Mouse (Mus musculus): ENCODE results near the gene Zfp609. TPM values are rescaled to one million over a fixed set of nuclear protein-coding genes. Genes with fewer than 3 reads are reported as not detected.

Zfp609 gene
- total RNA-seq, 4 experiments from 2014 or later, result 23.8 to 33.5 (median 28.4) TPM

DNA sequence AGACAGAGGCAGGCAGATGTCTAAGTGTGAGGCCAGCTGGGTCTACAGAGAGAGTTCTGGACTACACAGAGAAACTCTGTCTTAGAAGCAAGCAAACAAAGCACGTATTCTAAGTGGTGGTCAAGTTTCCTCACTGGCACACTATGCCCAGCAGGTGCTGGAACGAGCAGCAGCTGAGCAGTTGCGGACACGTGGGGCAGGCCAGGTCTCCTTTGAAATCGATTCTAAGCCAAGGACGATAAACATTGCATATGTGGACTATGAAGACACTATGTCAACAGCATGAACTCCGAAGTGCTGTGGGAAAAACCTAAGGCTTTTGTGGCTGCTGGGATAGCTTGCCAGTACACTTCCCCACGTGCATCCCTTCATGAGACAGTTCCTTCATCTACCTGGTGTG lies 67.4 kb downstream of the Zfp609 start:
- no peak for DNase-seq

- DNase-seq, result no peak
Measured at GRCm38 (mm10) chr9:65759256-65759655, 68.1 kb downstream of the Zfp609 start.

GRCm38 (mm10) chr9:65757826-65758225 lies 69.5 kb downstream of the Zfp609 start:
- DNase-seq, result no peak

DNA sequence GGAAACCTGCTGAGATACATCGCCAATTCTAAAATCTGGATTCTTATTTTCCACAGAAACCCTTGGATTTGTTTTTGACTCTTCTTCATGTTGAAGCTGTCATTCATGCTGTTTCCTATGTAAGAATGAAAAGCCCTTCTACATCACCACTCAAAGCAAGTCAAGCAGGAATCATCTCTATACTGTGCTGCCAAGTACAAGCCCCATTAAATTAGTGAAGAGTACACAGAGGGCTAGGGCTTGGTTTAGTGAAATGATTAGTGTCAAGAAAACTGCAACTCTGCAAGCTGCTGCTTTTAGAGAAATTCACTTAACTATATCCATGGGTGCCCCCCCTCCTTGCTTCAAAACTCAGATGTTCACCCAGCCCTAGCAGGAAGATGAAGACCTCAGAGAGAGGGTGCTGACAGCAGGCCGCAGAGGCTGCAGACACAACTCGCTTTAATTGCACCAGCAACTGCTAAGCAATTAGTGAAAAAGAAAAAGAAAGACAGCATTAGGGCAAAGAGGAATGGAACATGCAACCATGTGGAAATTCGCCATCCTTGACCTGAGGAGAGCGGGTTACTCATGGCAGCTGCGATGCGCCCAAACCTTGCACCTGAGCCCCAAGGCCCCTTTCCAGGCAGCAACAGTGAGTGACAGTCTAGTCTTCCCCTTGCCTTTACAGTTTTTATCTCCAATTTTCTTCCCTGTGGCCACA lies 71.5 kb downstream of the Zfp609 start:
- DNase-seq, result no peak

DNA sequence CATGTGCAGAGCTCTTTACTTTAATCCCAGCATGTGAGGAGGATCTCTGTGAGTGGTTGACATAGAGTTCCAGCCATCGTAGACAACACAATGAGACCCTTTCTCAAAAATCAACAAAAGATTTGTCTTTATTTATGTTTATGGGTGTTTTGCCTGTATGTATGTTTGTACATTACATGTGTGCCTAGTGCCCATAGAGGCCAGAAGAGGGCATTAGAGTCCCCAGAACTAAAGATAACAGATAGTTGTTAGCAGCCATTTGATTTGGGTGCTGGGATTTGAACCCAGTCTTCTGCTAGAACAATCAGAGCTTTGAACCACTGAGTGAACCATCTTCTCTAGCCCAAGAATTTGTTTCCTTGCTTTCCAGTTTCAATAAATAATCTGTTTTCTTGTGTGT lies 72.2 kb downstream of the Zfp609 start:
- no peak for DNase-seq

- DNase-seq, result no peak
Measured at GRCm38 (mm10) chr9:65752632-65753031, 74.7 kb downstream of the Zfp609 start.

- DNase-seq, result no peak
Measured at GRCm38 (mm10) chr9:65751906-65752305, 75.5 kb downstream of the Zfp609 start.

GRCm38 (mm10) chr9:65748102-65748501 lies 79.3 kb downstream of the Zfp609 start:
- no peak for DNase-seq

GRCm38 (mm10) chr9:65746479-65746878 lies 80.9 kb downstream of the Zfp609 start:
- no peak for DNase-seq

DNA sequence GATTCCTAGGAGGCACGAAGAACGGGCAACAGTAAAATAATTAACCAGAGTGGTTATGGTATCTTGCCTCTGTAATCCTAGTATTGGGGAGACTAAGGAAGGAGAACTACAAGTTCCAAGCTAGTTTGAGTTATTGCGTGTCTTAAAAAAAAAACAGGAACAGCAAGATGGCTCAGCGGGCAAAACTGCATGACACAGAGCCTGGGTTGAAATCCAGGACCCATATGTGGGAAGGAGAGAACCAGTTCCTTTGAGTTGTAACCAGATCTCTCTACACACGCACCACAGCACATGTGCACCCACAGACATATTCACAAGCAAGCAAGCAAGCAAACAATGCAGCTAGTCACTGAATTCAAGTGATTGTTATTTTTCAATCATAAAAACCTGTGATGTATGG lies 81.9 kb downstream of the Zfp609 start:
- DNase-seq, result no peak

GRCm38 (mm10) chr9:65744171-65745082 lies 82.9 kb downstream of the Zfp609 start:
- peak; percentile 78 for DNase-seq

DNA sequence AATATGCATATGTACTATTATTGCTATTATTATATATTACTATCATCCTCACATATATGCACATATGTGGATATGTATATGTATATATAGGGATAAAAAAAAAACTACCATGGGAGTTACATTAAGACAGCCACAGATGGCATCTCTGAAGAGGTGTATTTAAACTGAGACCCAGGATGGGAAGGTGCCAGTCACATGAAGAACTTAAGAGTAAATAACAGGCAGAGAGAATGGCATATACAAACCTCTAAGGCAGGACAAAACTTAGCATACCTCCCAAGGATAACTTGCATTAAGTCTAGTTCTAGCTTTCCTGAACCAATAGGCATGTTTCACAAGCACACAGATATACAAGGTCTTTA lies 83.6 kb downstream of the Zfp609 start:
- DNase-seq, result no peak

GRCm38 (mm10) chr9:65743322-65743721 lies 84.0 kb downstream of the Zfp609 start:
- DNase-seq, result no peak

GRCm38 (mm10) chr9:65742777-65743176 lies 84.6 kb downstream of the Zfp609 start:
- DNase-seq, result no peak

DNA sequence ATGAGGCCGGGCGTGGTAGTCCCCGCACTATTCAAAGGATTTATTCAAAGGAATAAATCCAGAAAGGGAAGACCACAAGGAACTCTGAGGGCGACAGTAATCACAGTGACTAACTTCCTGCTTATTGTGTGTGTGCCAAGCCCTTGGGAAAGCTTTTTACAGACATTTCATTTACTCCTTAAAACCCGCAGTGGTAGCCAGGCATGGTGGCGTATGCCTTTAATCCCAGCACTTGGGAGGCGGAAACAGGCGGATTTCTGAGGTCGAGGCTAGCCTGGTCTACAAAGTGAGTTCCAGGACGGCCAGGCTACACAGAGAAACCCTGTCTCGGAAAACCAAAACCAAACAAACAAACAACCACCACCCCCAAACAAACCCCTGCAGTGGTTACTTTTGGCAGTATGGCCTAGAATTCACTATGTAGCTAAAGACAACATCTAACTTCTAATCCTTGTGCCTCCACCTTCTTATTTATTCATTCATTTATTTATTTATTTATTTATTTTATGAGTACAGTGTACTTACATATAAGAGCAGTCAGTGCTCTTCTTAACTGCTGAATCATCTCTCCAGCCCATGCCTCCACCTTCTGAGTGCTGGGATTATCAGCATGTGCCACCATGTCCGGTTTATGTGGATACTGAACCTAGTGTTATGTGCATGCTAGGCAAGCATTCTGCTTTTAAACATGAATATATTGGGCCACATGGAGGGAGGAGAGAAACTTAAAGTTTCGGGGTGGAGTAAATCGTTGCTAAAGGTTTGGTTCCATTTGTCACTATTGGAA lies 86.1 kb downstream of the Zfp609 start:
- no peak for DNase-seq

- no peak for DNase-seq
Measured at GRCm38 (mm10) chr9:65734931-65735330, 92.4 kb downstream of the Zfp609 start.

GRCm38 (mm10) chr9:65728588-65728987 lies 98.8 kb downstream of the Zfp609 start:
- DNase-seq, result no peak

- no peak for DNase-seq
Measured at GRCm38 (mm10) chr9:65727491-65727890, 99.9 kb downstream of the Zfp609 start.

DNA sequence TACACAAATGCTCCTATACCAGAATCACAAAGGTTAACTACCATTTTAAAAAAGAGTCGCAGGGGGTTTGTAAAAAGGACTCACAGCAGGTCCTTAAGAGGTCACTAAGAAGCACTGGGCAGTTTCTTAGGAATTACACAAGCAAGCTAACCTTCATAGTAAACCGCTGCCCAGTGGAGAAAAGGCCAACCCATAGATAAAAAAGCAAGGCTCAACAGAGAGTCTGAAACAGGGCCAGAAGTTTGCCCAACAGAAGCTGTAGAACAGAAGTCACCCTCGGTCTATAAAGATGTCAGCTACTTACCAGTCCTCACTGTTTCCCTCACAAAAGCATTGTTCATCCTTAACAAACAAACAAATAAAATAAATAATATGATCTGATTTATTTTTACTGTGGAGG lies 100.9 kb downstream of the Zfp609 start:
- DNase-seq, result peak; percentile 55

- DNase-seq, result no peak
Measured at GRCm38 (mm10) chr9:65725291-65725622, 102.1 kb downstream of the Zfp609 start.

DNA sequence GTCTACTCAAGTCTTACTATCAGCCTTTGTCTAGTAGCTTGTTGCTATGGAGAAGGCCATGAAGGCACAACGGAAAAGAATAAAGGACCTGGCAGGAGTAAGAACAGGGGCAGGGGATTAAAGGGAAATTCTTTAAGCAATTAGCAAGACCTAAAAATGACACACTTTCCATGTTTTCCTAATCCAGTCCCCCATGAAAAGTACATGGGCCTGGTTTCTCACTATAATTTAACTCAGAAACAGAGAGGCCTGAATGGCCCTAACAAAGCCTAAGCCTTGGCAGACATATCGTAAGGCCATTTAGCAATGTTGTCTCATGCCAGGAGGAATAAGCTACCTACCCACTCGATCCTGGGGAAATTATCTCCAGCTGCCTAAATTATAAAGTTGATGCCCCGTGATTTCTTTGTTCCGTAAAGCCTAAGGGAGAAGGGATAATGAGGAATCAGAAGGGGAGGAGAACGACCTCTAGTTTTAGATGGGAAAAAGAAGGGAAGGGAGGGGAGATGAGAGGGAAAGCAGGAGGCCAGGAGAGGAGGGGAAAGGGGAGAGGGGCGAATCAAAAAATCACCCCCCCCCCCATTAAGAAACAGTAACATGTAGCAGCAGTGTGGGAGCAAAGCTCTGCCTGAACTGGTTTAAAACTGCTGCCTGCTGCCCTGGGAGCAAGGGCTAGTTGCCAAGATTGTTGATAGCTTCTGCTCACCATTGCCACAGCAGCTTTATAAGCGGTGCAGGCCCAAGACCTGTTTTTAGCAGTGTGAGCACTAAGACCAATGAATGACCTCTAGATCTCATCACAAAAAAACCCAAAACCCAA lies 102.7 kb downstream of the Zfp609 start:
- DNase-seq, result peak; percentile 42

DNA sequence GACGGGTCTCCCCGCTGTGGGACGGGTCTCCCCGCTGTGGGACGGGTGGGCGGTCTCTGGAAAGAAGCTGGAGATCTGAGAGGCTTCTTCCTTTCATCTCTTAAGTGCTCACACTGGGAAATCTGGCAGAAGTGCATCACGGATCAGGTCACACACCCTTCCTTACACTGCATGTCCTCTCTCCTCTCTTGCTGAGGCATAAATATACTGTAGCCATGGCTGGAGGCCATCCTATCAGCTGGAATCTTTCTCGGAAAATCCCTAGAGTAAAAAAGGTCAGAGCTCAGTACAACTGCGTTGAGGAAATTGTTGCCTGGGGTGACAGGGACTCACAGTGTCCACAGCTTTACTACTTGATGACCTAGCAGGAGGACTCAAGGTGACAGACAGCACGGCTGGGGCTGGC lies 106.2 kb downstream of the Zfp609 start:
- DNase-seq, result no peak
